ENCODE assay signal across 31 mouse cellular contexts in genomic region chr9:50482743-50483142, GRCm38 (mm10). TPM values are rescaled to one million over a fixed set of nuclear protein-coding genes. Genes with fewer than 3 reads are reported as not detected.
DNase-seq lines count a peak whose midpoint lies in the region; ATAC-seq and TF ChIP-seq lines count a peak whose summit lies in the region.
"Had no signal": no experiment of that assay in that cellular context is flagged by ENCODE, and none has a peak within 500 bp of the region (broad histone marks: within the 10 kb centered on the region; RNA-seq: fewer than 3 reads in every experiment).

No protein-coding gene starts in this region.

- intact Hi-C loops in left cerebral cortex, postnatal 14 days (cut with DNase I), result no loop called here
- intact Hi-C loops in left cerebral cortex, adult 2 months (cut with DNase I), result no loop called here
- intact Hi-C loops in heart, postnatal 10 days (cut with DNase I), result no loop called here

- H3K27ac ChIP-seq in left cerebral cortex, adult 2 months, result no peak overlapping the region
- 0 out of 2 replicates have a peak overlapping the region, but pooled peaks have one; percentile 9 for H3K27ac ChIP-seq in spleen, adult 2 months (ENCODE audit: insufficient read depth, low read length)
- H3K27ac ChIP-seq: embryonic facial prominence, embryonic 10.5 days; embryonic facial prominence, embryonic 13.5 days; forebrain, embryonic 13.5 days; heart, embryonic 15.5 days; hindbrain, embryonic 14.5 days; hindbrain, postnatal 0 days had no signal

- 43% methylated on average over 8 of the region's 8 CpGs for WGBS in spleen, adult 2 months

- no peak overlapping the region for H3K4me3 ChIP-seq in left cerebral cortex, adult 2 months
- H3K4me3 ChIP-seq in spleen, adult 2 months (ENCODE audit: extremely low read depth, insufficient read depth, insufficient read length), result no peak overlapping the region
- H3K4me3 ChIP-seq: embryonic facial prominence, embryonic 10.5 days; embryonic facial prominence, embryonic 13.5 days; erythroblast, embryonic 14.5 days; forebrain, embryonic 13.5 days; heart, embryonic 12.5 days; heart, embryonic 15.5 days had no signal

- no peaks in the 10 kb centered on the region for H3K36me3 ChIP-seq in spleen, adult 2 months (ENCODE audit: control insufficient read depth, insufficient read depth, low read length)
- H3K36me3 ChIP-seq: embryonic facial prominence, embryonic 10.5 days; embryonic facial prominence, embryonic 13.5 days; heart, embryonic 12.5 days; heart, embryonic 15.5 days had no signal

- TF ChIP-seq POLR2A in spleen, adult 2 months (IDR thresholded peaks at IDR 0.05; ENCODE audit: low read depth, low read length), result no peak

- H3K27me3 ChIP-seq in spleen, adult 2 months (ENCODE audit: control insufficient read depth, insufficient read depth, low read length), result no peaks in the 10 kb centered on the region
- H3K27me3 ChIP-seq: forebrain, embryonic 13.5 days; heart, embryonic 12.5 days had no signal

- H3K4me1 ChIP-seq in spleen, adult 2 months (ENCODE audit: control insufficient read depth, insufficient read depth, insufficient read length), result no peaks in the 10 kb centered on the region

- DNase-seq in left cerebral cortex, postnatal 14 days (ENCODE audit: low spot score in 2 of 2), result peak; percentile 11 to 26
- no peak for DNase-seq in left cerebral cortex, adult 2 months (ENCODE audit: extremely low spot score in 1 of 2, low spot score in 2 of 2)
- no peak for DNase-seq in spleen, adult 2 months (ENCODE audit: low read depth in 1 of 2, low spot score in 2 of 2)
- no peak for DNase-seq in spleen, adult 12 weeks (ENCODE audit: low spot score)
- DNase-seq in right cerebral cortex, postnatal 14 days, result no peak
- DNase-seq in heart, postnatal 10 days, result no peak
- DNase-seq: adrenal gland, adult 8-10 months; adrenal gland, postnatal 25 days; cerebellum, adult 2 months; cerebellum, adult 9-11 months; cerebellum, postnatal 25 days; embryo, embryonic 11 days; gastrocnemius, postnatal 10 days; heart, adult 18-20 months; heart, postnatal 14 days; heart, postnatal 4 days had no signal

- peak; percentile 75 for ATAC-seq in common myeloid progenitor, adult 5-6 weeks (replicated peaks; ENCODE audit: low read depth, poor library complexity, severe bottlenecking)
- ATAC-seq in megakaryocyte progenitor cell, adult 5-6 weeks (replicated peaks; ENCODE audit: poor library complexity), result peak; percentile 79
- ATAC-seq: activated CD4-positive, CD25-positive, alpha-beta regulatory T cell, adult 4 months; CD4-positive, CD25-positive, alpha-beta regulatory T cell, adult 4 months; forebrain, embryonic 13.5 days; forebrain, embryonic 16.5 days; hindbrain, postnatal 0 days had no signal

- TF ChIP-seq CTCF in left cerebral cortex, adult 2 months (IDR thresholded peaks at IDR 0.05), result no peak
- TF ChIP-seq CTCF in spleen, adult 2 months (IDR thresholded peaks at IDR 0.05; ENCODE audit: extremely low read depth, insufficient read depth, insufficient read length, insufficient replicate concordance), result no peak

RNA-seq across cellular contexts. Expression of gene Plet1, which starts 11.6 kb away (rescaled TPM):
- not detected for total RNA-seq in left cerebral cortex, postnatal 14 days (2021)
- not detected for total RNA-seq in left cerebral cortex, adult 2 months (2021)
- 0.14 TPM in 2 replicates for polyA plus RNA-seq in spleen, adult 2 months (2012; rRNA removed)
- not detected in 2 replicates for total RNA-seq in common myeloid progenitor, adult 5-6 weeks (2017)
- 0.35 TPM in 1 of 2 replicates, not detected in the other for total RNA-seq in megakaryocyte progenitor cell, adult 5-6 weeks (2015)
- 0.51 and 0.54 TPM in 2 replicates for total RNA-seq in megakaryocyte progenitor cell, adult 5-6 weeks (2017)
- 1 to 10 TPM; 1.2 to 2.6 TPM for total RNA-seq in heart, postnatal 10 days (2021)
- total RNA-seq: gastrocnemius, adult 18-20 months; gastrocnemius, postnatal 10 days; gastrocnemius, postnatal 4 days had no signal
- polyA plus RNA-seq: erythroblast, embryonic 14.5 days; forebrain, embryonic 13.5 days had no signal

RNA-seq across cellular contexts. Expression of gene Pts, which starts 45.8 kb away (rescaled TPM):
- total RNA-seq in left cerebral cortex, postnatal 14 days (2021), result 10 to 100 TPM; 35.6 to 41.3 TPM
- 10 to 100 TPM; 28.6 to 31.6 TPM for total RNA-seq in left cerebral cortex, adult 2 months (2021)
- 27.8 and 56.4 TPM in 2 replicates for polyA plus RNA-seq in spleen, adult 2 months (2012; rRNA removed)
- 73.1 and 89.3 TPM in 2 replicates for total RNA-seq in common myeloid progenitor, adult 5-6 weeks (2017)
- 107 and 121 TPM in 2 replicates for total RNA-seq in megakaryocyte progenitor cell, adult 5-6 weeks (2015)
- 54.6 and 63.6 TPM in 2 replicates for total RNA-seq in megakaryocyte progenitor cell, adult 5-6 weeks (2017)
- total RNA-seq in heart, postnatal 10 days (2021), result 10 to 100 TPM; 31.7 to 36.8 TPM

Comparison
In these comparisons a context has a peak if more than half of its experiments do, and no peak if none do; other contexts are left out.
1. DNase-seq: peak in left cerebral cortex, postnatal 14 days (2 of 2); none in left cerebral cortex, adult 2 months (0 of 2), spleen, adult 2 months (0 of 2), spleen, adult 12 weeks (single experiment), right cerebral cortex, postnatal 14 days (single experiment) and heart, postnatal 10 days (0 of 2).